Mouse (Mus musculus) limb, embryonic 14.5 days (tissue): ENCODE data around the gene Tead4. TPM values are rescaled to one million over a fixed set of nuclear protein-coding genes. Genes with fewer than 3 reads are reported as not detected.
"Not testable (repeated sequence)": the region's sequence is repeated elsewhere in the genome, so short reads cannot be mapped to it uniquely, and the experiment has no call there.

Experiments
- ATAC-seq: fragments of 200-750 bp; cut with Nextera tagmentation; 2 replicates; pipeline ENCODE4 v1.8.0; 2017; ENCODE audit warnings: low read depth, moderate number of reproducible peaks, moderate TSS enrichment; ENCODE audit not compliant: low FRiP score
- DNase-seq: peaks from one replicate; pipeline ENCODE4 v3.0.0-alpha.2; 2015; ENCODE audit warnings: low spot score
- H3K27ac ChIP-seq: fragments of 300-500 bp; sonication (generic); replicated peaks from 2 replicates; pipeline ENCODE4 v1.5.1; 2014; ENCODE audit warnings: low read depth, mild to moderate bottlenecking, low read length, moderate library complexity, mixed read lengths
- H3K27me3 ChIP-seq: fragments of 300-500 bp; sonication (generic); 2 replicates; pipeline ENCODE4 v1.6.1; 2014; ENCODE audit warnings: low read length, mixed read lengths; ENCODE audit not compliant: control insufficient read depth, insufficient read depth
- H3K36me3 ChIP-seq: fragments of 300-500 bp; sonication (generic); 2 replicates; pipeline ENCODE4 v1.6.1; 2014; ENCODE audit warnings: mild to moderate bottlenecking, low read length, moderate library complexity, mixed read lengths; ENCODE audit not compliant: control insufficient read depth, insufficient read depth
- H3K4me1 ChIP-seq: fragments of 300-500 bp; sonication (generic); 2 replicates; pipeline ENCODE4 v1.6.1; 2014; ENCODE audit warnings: antibody characterized with exemption, low read length, mixed read lengths; ENCODE audit not compliant: control insufficient read depth, insufficient read depth
- H3K4me2 ChIP-seq: fragments of 300-500 bp; sonication (generic); replicated peaks from 2 replicates; pipeline ENCODE4 v1.6.1; 2014; ENCODE audit warnings: low read depth, mild to moderate bottlenecking, low read length, moderate library complexity; ENCODE audit not compliant: severe bottlenecking
- H3K4me3 ChIP-seq: fragments of 300-500 bp; sonication (generic); replicated peaks from 2 replicates; pipeline ENCODE4 v1.5.1; 2014; ENCODE audit warnings: low read length
- H3K9ac ChIP-seq: fragments of 300-500 bp; sonication (generic); 2 replicates; pipeline ENCODE4 v1.6.1; 2014; ENCODE audit warnings: mild to moderate bottlenecking, low read depth, low read length, moderate library complexity; ENCODE audit not compliant: severe bottlenecking
- H3K9me3 ChIP-seq: fragments of 300-500 bp; sonication (generic); 2 replicates; pipeline ENCODE4 v1.6.1; 2016; ENCODE audit warnings: low read length; ENCODE audit not compliant: control insufficient read depth
- POLR2A ChIP-seq: fragments of 200-500 bp; IDR thresholded peaks from 2 replicates; pipeline ENCODE4 v1.8.0; 2012; ENCODE audit warnings: inconsistent platforms, mild to moderate bottlenecking, moderate library complexity, borderline replicate concordance; ENCODE audit not compliant: insufficient read depth, insufficient read length; ENCODE audit errors: extremely low read depth
- WGBS: fragments of 180-500 bp; shearing (Covaris S2); extraction: QIAGEN DNeasy Blood & Tissue Kit; methylation state at CpG from one replicate; pipeline ENCODE4 v1.1.7; 2014; 5-methylcytosine and 5-hydroxymethylcytosine counted together
- polyA plus RNA-seq, 2 experiments: library from polyadenylated mRNA; depleted of rRNA in 1 of 2; stranded (reverse) in 1 of 2; unstranded in 1 of 2; fragments of >200 nt; fragmentation: Nextera tagmentation in 1 of 2; extraction: Ambion mirVana in 1 of 2; gene quantifications; 2 replicates each; pipeline versions ENCODE4 v1.2.1 to v1.2.3; 2012 to 2014

Gene Tead4
- polyA plus RNA-seq, 2 experiments, result 4.6 to 5.8 TPM

- Histone ChIP-seq H3K36me3 (no peaks in the 10 kb centered on the region), H3K4me3 (no peak overlapping the region), H3K4me1 (no peaks in the 10 kb centered on the region), H3K4me2 (peak overlapping the region; percentile 21; the same call in 1 of the 2 replicates), H3K9me3 (no peaks in the 10 kb centered on the region), H3K27me3 (no peaks in the 10 kb centered on the region), H3K27ac (no peak overlapping the region), H3K9ac (no peak overlapping the region)
- TF ChIP-seq POLR2A, result no peak
- peak; percentile 30 for DNase-seq
- 25% methylated on average over 8 of the region's 8 CpGs for WGBS
- ATAC-seq, result peak; percentile 54; the same call in 1 of the 2 replicates
These were observed 73.1 kb downstream of the Tead4 start for GRCm38 (mm10) chr6:128227438-128228017.

DNA sequence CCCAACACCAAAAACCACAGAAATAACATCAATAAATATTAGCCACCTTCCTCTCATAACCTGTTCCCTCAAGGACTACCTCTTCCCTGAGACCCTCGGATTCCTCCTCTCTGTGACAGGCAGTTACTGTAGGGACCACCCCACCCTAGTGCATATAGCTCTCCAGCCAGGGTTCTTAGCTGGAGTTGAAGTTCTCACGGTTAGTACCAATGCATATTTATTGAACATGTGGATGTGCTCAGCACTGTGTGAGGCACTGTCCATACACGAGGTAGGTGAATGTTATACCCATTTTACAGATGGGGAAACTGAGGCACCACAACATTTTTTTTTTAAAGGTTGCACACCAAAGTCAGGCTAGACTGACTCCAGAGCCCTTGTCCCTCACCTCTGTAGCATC lies 73.7 kb downstream of the Tead4 start:
- H3K27me3 ChIP-seq, result no peaks in the 10 kb centered on the region
- H3K9ac ChIP-seq, result no peak overlapping the region
- no peak overlapping the region for H3K4me3 ChIP-seq
- 79% methylated on average over 3 of the region's 3 CpGs for WGBS
- H3K27ac ChIP-seq, result no peak overlapping the region
- no peaks in the 10 kb centered on the region for H3K9me3 ChIP-seq
- no peak for ATAC-seq
- no peak for TF ChIP-seq POLR2A
- H3K4me2 ChIP-seq, result no peak overlapping the region
- no peak for DNase-seq
- no peaks in the 10 kb centered on the region for H3K36me3 ChIP-seq
- H3K4me1 ChIP-seq, result no peaks in the 10 kb centered on the region

- no peak overlapping the region for H3K9ac ChIP-seq
- no peaks in the 10 kb centered on the region for H3K4me1 ChIP-seq
- H3K27ac ChIP-seq, result no peak overlapping the region
- H3K27me3 ChIP-seq, result no peaks in the 10 kb centered on the region
- no peaks in the 10 kb centered on the region for H3K9me3 ChIP-seq
- WGBS, result 80% methylated on average over 1 of the region's 1 CpGs
- no peak overlapping the region for H3K4me3 ChIP-seq
- ATAC-seq, result no peak
- DNase-seq, result no peak
- no peak for TF ChIP-seq POLR2A
- H3K4me2 ChIP-seq, result no peak overlapping the region
- H3K36me3 ChIP-seq, result no peaks in the 10 kb centered on the region
These were observed 74.8 kb downstream of the Tead4 start for GRCm38 (mm10) chr6:128225846-128226176.

DNA sequence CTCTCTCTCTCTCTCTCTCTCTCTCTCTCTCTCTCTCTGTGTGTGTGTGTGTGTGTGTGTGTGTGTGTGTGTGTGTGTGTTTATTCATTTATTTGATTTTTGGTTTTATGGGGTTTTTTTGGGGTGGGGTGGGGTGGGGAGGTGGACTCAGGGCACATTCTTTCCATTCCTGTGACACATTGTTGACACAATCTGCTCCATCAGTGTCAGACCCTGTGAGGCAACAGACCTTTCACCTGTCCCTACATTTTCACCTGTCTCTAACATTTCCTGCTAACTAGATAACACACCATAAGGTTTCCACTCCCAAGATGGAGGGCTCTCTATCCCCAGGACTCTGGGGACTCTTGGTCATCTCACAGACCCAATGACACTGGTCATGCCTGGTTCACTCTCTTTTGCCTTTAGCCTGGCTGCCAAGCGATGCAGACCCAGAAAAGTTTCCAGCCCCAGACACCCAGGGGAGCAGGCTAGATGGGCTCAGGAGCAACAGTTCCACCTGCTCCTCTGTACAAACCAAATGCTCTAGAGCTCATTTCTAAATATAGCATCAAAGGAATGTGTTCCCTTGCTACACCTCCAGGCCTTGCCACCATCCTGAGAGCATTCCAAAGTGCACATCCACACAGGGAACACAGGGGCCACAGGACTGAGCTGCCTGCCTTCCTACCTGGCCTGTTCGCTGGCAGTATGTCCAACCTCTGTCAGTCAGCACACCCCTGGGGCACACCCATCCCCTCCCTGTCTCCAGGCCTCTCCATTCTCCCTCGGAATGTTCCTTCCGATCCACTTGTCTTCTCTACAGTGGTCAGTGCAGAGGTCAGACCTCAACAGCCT lies 75.4 kb downstream of the Tead4 start:
- Histone ChIP-seq H3K4me2 (no peak overlapping the region), H3K9me3 (no peaks in the 10 kb centered on the region), H3K27ac (no peak overlapping the region), H3K27me3 (no peaks in the 10 kb centered on the region), H3K4me3 (no peak overlapping the region), H3K9ac (no peak overlapping the region), H3K4me1 (no peaks in the 10 kb centered on the region), H3K36me3 (no peaks in the 10 kb centered on the region)
- whole genome bisulfite sequencing, result 71% methylated on average over 4 of the region's 4 CpGs
- no peak for TF ChIP-seq POLR2A
- no peak for ATAC-seq
- DNase-seq, result no peak

- no peak for ATAC-seq
- Histone ChIP-seq H3K36me3 (no peaks in the 10 kb centered on the region), H3K9ac (no peak overlapping the region), H3K4me1 (no peaks in the 10 kb centered on the region), H3K4me3 (no peak overlapping the region), H3K27ac (no peak overlapping the region), H3K9me3 (no peaks in the 10 kb centered on the region), H3K4me2 (no peak overlapping the region), H3K27me3 (no peaks in the 10 kb centered on the region)
- no peak for DNase-seq
- no peak for TF ChIP-seq POLR2A
These were observed 77.5 kb downstream of the Tead4 start for GRCm38 (mm10) chr6:128223159-128223558.

DNA sequence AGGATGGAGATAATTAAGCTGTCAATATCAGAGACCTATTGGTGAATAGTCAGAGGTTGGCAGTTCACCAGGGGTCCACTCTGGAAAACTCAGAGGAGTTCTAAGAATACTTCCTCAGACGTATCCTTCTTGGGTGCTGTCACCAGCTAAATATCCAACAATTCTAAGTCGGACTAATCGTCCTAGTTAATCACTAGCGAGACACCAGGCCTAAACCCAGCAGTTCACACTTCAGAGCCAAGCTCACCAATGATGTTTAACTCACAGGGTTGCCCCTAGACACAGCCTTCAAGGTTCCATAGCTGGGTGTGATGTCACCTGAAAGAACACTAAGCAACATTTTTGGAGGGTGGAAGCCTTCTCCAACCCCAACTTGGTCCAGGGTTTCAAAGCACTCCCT lies 85.6 kb downstream of the Tead4 start:
- WGBS, result 91% methylated on average over 4 of the region's 4 CpGs

DNA sequence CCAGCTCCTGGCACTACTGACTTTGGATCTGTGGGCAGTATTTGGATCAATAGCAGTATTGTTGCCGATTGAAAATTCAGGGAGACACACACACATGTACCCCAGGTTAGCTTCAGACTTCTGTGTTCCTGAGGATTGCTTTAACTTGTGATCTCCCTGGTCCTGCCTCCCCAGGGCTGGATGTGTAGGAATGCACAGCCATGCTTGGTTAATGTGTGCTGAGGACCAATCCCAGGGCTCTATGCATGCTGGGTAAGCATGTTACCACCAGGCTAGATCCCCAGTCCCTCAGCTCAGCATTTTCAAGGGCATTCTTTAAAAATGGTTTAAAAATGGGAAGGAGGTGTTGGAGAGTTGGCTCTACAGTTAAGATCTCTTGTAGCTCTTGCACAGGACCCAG lies 91.4 kb downstream of the Tead4 start:
- H3K4me2 ChIP-seq, H3K9ac ChIP-seq, ATAC-seq, H3K9me3 ChIP-seq, H3K4me3 ChIP-seq, H3K27me3 ChIP-seq, H3K4me1 ChIP-seq, H3K36me3 ChIP-seq, H3K27ac ChIP-seq, DNase-seq: not testable (repeated sequence)
- 96% methylated on average over 1 of the region's 1 CpGs for WGBS

More for the DNA sequence above, 85.6 kb downstream of the Tead4 start:
- not testable (repeated sequence) for H3K9ac ChIP-seq, H3K4me3 ChIP-seq, H3K4me2 ChIP-seq, H3K27me3 ChIP-seq, H3K27ac ChIP-seq, H3K36me3 ChIP-seq, DNase-seq, H3K9me3 ChIP-seq, H3K4me1 ChIP-seq, ATAC-seq
